Mouse (Mus musculus) left cerebral cortex, adult 8-10 months (tissue): Measurements from ENCODE around the gene Tac4. TPM values are rescaled to one million over a fixed set of nuclear protein-coding genes. Genes with fewer than 3 reads are reported as not detected.
A peak's percentile ranks its signal among the peaks of the same experiment; 100 is the strongest.

ENCODE experiments used
- DNase-seq, 2 experiments: peaks; one replicate each; pipeline ENCODE4 v3.0.0; 2022; ENCODE audit warnings: low spot score in 2 of 2
- total RNA-seq, 4 experiments: library from RNA; stranded (reverse); gene quantifications; 2 replicates each; pipeline ENCODE4 v1.2.4; 2022

The Tac4 gene
- total RNA-seq: not detected

DNA sequence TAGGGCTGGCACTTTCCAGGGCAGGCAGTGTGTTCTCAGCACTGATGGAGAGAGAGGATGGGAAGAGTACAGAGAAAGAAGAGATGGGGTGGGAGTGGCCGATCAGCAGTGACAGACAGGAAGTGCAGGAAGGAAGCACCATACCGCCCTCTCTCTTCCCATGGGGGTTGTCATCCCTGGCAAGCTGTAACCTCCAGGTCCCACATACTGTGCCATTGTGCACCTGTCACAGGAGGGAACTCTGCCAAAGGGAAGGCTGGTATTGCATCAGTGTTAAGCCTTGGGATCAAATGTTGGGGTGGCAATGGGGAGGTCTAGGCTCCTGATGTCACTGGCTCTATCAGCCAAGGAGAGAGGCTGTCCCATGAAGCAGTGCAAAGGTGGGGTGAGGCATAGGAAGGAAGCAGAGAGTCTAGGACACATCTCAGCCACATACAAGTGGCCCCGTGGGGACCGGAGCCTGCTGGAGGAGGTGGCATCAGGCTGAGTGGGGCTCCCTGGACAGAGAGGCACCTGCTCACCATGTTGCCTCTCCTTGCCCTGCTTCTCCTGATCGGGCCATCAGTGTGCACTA is at the start of gene Tac4:
TSS of gene Tac4 (plus strand) at position 352 of the 574 bp plus-strand sequence.
- DNase-seq: no peak

DNA sequence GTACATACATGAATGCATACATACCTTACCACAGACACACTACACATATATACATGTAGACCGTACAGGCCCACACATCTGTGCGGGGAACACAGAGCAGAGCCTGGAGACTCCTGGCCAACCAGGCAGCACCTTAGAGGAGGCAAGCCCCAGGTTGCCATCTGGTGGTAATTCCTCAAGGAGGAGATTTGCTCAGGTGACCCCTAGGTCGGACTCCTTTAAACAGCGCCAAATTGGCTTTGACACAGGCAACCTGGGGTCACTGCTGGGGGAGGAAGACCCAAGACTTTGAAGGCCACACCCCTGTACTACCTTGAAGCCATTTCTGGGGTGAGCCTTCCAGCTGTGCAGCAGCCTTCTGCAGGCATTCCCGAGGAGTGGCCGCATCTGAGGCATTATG is 47.7 kb upstream of the Tac4 start:
- DNase-seq: no peak

DNA sequence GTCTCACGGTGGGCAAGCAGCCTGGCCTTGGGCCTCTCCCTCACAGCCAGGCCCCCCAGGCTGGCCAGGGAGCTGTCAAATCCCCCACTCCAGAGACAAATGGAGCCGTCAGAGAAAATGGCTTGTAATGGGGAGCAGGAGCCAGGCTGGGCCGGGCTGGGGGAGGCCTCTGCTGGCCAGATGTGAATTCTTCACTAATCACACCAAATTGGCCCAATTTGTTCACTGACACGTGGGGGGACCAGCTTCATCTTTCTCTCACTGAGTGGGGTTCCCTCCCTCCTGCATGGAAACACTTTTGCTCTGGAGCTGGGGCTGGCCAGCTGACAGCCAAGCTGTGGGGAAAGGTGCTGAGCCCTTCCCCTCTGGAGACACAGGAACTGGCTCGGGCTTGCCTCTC is 47.0 kb upstream of the Tac4 start:
- no peak for DNase-seq

DNA sequence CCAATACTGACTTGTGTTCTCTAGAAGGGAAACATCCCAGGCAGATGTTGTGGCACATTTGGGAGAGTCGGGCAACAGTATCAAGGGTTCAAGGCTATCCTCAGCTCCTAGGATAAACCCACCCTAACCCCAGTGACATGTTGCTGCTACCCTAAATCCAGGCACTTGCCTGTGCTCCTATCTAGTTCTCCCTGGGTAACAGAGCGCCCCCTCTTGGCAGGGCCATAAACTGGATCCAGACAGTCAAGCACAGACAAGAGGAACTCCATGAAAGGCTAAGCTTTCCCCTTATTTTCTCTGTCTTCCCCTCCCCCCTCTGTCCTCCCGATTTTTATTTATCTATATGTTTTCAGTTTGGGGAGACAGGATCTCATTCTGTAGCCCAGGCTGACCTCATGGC is 45.1 kb upstream of the Tac4 start:
- no peak for DNase-seq

DNA sequence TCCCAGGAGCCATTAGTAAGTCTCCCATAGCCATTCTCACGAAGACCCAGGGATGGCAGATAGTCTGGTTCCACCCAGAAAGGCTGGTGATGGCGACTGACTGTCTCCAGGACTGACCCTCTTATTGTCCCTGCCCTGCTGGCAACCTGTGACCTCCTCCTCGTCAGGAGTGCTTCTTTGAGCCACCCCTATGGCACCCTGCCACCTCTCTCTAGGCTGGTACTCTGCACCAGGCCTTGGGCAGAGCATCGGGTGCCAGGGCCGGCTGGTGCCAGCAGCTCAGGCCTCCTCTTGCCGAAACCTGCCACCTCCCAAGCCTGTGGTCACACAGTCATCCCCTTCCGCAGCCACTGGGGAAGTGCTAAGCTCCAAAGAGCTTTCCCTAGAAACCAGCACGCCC is 42.2 kb upstream of the Tac4 start:
- no peak for DNase-seq

DNA sequence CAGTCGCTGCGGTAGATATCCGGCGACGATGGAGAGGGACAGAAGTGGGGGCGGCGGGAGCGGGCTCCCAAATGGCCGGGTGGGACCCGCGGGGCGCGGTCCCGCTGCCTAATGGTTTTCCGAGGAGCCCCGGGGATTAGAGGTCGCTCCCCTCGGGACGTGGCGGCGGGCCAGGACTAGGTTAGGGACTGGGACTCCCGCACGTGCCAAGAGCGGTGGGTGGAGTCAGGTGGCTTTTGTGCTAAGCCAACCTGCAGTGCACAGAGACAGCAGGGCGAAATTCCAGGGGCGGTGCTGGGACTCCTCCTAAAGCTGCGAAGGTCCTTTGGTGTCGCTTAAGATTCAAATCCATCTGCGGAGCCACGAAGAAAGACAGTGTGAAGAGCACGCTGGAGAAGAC is 37.9 kb upstream of the Tac4 start:
- DNase-seq: no peak

DNA sequence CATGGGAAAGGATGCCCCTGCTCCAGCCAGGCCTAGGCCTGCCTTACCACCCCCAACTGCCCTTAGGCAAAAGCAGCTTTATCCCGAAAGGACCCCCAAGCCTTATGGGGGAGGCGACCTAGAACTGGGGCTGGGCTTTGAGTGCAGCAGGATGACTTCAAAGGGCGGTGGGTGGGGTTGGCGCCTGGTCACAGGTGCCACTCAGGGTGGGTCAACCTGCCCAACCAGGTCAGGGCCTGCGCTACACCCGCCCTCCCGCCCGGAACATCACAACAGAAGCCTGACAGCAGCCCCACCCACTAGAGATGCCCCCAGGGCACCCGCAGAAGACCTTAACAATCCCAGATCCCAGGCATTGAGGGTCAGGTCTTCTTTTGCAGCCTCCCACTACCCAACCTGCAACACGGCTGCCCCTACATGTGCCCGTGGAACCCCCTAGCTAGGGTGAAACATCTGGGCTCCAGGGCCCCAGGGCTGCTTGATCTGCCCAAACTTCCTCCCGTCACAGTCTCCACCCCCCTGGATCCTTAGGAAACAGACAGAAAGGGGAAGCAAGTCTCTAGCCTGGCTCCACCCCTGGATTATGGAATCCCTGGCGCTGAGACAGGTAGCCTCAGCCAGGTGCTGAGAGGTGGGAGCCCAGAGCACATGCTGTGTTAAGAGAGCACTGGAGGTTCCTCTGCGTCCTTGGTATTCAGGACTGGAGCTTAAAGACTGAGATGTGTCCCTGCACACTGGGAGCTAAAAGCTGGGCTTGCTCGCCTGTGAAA is 37.0 kb upstream of the Tac4 start:
- no peak for DNase-seq

DNA sequence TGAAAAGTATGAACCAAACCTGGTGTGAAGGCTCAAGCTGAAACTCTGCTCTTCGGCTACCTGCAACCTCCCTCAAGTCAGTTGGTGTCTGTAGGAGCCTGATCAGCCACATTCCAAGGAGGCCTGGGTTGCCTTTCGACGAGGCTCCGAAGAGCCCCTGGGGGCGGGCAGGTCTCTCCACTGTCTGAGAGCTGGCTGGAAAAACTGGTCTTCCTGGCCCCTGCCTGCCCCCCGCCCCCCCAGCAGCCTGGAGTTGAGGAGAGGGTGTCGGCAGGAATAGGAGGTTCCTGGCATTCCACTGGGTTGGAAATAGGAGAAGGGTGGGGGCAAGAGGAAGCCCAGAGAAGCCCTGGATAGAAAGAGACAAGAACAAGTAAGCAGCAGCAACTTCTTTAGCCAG is 35.9 kb upstream of the Tac4 start:
- DNase-seq: no peak

DNA sequence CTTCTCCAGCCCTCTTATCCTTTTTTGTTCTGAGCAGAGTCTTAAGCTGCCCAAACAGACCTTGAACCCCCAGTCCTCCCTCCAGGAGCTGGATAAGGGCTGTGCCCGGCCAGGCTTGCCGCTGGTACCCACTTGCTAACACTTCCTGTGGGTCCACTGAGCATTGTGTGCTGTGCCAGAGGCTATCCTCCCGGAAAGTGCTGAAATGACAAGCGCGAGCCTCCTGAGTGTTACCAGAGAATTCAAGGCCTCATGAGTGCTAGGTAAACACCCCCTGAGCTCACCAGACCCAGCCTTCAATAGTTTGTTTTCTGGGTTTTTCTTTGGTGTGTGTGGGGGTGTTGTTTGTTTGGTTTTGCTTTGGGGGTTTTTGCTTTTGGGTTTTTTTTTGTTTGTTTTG is 33.9 kb upstream of the Tac4 start:
- no peak for DNase-seq

DNA sequence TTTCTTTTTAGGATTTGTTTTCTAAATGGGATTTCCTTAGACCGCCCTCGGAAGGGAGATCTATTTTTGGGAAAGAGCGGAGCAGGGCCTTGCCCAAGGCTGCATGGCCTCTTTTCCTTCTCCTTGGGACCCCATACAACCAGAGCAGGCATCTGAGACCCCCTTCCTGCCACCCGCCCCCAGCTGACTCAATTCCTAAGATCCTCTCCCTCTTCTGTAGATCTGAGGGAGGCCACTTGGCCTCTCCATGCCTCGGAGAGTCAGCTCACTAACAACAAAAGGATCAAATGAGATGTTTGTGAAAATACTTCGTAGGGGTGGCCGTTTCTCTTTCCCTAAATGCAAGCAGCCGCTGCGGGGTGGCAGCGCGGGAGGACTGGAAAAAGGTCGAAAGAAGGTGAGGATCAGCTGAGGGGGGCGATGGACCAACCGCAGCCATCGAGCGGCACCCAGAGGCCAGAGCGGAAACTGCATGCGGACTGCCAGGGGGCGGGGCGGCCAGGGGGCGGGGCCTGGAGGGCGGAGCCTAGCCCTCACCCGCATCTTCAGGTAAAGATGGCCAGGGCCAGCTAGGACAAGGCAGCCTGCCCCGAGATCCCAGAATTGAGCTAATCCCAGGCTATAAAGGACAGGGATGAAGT is 29.5 kb upstream of the Tac4 start:
- peak in 1 of 2 experiments; percentile 64 for DNase-seq

DNA sequence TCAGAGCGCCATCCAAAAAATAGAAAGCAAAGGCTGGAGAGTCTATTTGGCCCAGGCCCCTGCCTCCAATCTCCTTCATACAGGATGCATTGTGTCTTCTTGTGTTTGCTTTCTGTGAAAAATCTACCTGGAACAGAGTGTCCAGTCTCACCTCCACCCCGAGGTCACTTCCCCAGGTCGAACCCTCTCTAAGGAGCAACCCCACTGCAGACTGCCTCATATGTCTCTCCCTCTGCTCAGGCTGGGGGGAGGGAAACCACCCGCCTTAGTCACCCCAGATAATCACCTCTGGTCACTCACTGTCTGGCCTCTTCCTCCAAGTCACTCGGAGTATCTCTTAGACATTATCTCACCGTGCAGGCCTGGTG is 29.0 kb upstream of the Tac4 start:
- no peak for DNase-seq

DNA sequence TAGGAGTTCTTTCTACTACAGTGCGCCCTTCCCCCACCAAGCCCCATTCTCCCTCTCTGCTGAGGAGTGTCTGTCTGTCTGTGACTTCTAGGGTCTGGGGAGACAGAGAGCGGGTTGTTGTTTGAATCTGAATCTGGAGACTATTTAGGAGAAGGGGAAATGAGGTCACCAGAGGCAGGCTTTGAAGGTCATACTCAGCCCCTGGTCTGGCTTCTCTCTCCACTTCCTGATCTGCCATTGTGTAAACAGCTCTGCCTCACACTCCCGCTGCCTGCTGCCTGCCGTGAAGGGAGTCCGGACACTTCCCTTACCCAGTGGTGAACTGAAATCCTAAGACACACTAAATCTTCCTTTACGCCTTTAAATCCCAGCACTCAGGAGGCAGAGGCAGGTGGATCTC is 22.9 kb upstream of the Tac4 start:
- DNase-seq: no peak

DNA sequence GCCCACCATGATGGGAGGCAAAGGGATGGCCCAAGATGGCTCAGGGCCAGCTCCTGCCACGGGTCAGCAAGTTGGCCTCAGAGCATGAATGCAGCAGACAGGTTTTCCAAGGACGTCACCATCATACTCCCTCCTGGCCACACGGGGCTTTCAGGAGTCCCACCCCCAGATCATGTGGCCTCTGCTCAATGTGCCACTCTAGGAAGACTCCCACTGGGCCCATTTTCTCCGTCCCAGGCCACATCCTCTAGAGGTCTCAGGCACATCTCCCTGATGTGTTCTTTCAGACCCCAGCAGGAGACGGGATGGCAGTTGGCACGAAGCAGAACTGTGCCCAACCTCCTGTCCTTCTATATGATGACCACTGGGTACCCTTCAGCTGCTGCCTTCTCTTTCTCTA is 18.7 kb upstream of the Tac4 start:
- DNase-seq: no peak

DNA sequence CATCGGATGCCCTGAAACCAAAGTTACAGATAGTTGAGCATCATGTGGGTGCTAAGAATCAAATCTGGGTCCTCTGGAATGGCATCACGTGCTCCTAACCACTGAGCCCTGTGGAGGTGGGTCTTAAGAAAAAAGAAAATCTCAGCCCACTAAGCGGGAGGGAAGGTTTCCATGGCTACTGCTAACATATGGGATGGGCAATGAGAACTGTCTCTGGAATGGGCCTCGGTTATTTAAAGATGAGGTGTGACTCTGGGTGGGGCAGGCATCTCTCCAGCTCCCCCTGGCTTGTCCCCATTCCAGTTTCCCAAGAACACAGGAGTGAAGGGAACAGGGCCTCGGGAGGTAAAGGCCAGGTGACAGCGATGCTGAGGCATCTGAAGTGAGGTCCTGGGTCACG is 15.9 kb upstream of the Tac4 start:
- DNase-seq: no peak

DNA sequence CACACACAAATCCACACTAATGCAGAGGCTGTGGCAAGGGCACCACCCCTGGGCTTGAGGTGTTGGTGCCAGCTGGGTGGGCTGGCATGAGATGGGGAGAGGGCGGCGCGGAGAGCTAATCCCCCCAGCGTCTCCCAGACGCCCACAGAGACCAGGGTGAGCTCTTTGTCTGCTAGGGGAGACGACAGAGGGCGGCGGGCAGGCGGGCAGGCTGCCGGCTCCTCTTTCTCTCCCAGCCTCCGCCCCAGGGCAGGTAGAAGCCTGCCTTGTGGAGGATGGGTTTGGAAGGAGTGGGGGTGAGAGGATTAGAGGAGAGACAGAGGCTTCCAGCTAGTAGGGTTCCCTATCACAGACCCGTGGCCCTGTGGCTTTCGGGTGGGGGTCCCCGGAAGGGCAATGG is 14.3 kb upstream of the Tac4 start:
- DNase-seq: no peak

DNA sequence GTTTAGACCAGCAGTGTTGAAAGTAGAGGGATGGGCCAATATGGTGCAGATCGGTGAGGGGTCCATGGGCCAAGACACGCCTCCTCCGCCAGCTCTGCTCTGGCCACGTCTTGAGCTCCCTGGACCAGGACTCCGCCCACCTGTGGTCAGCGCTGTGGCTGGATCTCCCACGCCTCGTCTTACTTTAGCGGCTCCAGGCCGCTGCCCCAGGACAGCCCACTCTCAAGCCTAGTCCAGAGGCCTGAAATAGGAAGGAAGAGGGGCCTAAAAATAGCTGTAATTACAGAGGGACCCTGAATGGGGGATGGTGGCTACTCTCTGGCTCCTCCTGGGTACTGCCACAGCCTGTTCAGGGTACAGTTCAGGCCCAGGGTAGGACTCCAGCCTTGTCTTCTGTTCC is 11.2 kb upstream of the Tac4 start:
- DNase-seq: no peak

DNA sequence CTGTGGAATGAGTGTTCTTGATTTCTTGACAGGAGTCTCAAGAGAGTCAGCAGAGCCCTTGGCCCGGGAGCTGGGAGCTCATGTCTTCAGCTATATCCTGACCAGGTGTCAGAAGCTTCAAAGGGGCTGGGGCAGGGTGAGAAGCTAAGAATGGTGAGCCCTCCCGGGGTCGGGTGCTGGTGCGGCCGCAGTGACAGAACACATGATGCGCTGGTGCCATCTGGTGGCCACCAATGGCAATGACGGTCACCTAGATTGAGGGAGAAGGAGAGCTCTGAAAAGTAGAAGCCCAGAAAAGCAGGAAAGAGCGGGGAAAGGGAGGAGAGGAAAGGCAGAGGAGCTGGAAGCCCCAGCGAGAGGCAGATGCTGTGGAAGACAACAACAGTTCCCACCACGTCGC is 10.0 kb upstream of the Tac4 start:
- DNase-seq: peak in 1 of 2 experiments; percentile 76

DNA sequence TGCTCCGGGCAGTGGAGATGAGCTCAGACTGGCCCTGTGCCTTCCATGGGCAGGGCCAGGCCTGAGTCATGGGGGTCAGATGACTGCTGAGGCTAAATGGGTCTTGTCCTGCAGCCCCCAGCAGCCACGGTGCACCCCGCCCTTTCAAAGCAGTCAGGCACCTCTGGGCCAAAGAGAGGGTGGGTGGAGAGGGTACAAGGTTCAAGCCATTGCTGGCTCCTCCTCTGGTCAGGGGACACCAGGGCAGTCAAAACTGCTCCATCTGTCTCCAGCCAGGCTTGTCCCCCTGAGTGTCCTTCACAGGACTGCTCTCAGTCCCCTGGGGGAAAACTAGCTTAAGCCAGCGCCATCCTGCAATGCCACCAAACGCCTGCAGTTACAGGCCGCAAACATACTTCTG is 9.2 kb upstream of the Tac4 start:
- no peak for DNase-seq

DNA sequence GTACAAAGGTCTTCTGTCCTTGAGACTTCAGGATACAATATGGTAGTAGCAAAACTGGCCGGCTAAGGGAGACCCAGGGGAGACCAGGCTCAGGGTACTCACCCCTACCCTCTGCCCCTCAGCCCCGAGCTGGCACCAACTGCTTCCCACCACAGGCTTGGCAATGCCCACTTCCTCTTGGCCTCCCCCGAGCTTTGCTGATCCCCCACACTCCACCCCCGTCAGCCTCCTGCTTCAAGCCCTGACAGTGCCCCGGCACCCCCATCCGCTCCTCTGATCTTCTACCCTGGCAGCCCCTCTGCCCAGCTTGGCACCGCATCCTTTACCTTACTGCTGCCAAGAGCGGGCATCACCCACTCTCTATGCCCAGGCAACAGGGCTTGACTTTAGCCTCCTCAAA is 7.2 kb upstream of the Tac4 start:
- DNase-seq: no peak

DNA sequence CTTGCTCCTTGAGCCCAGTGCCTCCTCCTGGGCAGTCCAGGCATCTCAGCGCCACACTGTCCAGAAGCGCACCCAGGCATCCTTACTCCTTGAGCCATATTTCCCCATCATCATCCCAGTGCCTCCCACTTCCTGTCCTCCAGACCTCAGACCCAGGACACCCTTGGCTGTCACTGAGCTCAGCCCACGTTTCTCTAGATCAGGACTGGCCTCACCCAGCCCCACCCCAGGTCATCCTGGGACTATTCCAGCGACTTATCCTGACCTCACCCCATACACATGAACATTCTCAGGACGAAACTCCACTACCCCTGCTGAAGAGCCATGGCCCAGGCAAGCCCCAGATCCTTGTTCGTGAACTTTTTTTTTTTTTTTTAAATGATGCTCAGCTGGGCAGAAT is 5.6 kb upstream of the Tac4 start:
- no peak for DNase-seq

DNA sequence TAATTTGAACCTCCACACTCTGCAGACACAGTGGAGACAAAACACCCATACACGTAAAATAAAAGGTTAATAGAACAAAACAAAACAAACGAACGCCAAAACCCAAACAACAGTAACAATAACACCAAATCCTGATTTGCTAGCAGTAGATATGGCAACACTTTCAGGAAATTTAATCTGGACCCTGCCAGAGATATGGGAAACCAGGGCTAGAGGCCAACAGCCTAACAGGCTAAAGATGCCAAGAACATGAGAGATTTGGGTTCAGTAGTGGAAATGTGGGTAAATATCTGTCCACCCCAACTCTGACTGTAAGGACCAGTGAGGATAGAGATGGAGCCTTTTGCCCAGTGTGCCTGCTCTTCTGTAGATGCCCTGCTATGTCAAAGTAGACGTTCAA is 3.4 kb upstream of the Tac4 start:
- no peak for DNase-seq

DNA sequence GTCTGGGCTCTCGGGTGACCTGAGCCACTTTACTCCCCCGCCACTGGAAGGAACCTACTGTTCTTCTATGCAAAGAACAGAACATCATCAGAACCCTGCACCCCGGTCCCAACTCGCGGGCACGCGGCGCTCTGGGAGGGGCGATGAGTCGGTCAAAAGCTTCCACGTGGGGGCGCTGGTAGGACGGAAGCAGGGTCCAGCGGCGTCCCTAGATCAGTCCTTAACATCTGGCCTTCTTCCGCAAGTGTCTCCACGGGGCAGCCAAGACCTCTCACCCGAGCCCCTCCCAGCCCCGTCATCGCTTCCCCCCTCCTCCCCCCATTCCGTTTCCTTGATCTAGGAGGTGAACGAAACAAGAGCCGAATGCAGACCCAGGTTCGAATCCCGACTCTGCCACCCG is 2.8 kb upstream of the Tac4 start:
- DNase-seq: peak in 1 of 2 experiments; percentile 49
